Mouse (Mus musculus) midbrain, embryonic 11.5 days (tissue): ENCODE measurements at regions not wholly inside any gene's neighbourhood (a gene's known extent, or its start where the extent isn't known, plus 50 kb on each side); places are given as distances from the start of the nearest gene placed in this dataset.
"Not testable (repeated sequence)": the region's sequence is repeated elsewhere in the genome, so short reads cannot be mapped to it uniquely, and the experiment has no call there.

Experiments
- ATAC-seq: fragments of 200-750 bp; cut with Nextera tagmentation; 2 replicates; pipeline ENCODE4 v1.8.0; 2017; ENCODE audit warnings: moderate TSS enrichment, moderate library complexity; ENCODE audit not compliant: low FRiP score
- DNase-seq: peaks from one replicate; pipeline ENCODE4 v3.0.0; 2015; ENCODE audit warnings: low spot score; ENCODE audit errors: missing footprints
- H3K27ac ChIP-seq: fragments of 300-500 bp; sonication (generic); 2 replicates; pipeline ENCODE4 v1.5.1; 2014; ENCODE audit warnings: low read depth, low read length
- H3K27me3 ChIP-seq: fragments of 300-500 bp; sonication (generic); 2 replicates; pipeline ENCODE4 v1.6.1; 2014; ENCODE audit warnings: mild to moderate bottlenecking, low read length, moderate library complexity, mixed read lengths; ENCODE audit not compliant: control insufficient read depth, insufficient read depth
- H3K36me3 ChIP-seq: fragments of 300-500 bp; sonication (generic); 2 replicates; pipeline ENCODE4 v1.6.1; 2014; ENCODE audit warnings: mild to moderate bottlenecking, low read length, moderate library complexity, mixed read lengths; ENCODE audit not compliant: control insufficient read depth, insufficient read depth
- H3K4me1 ChIP-seq: fragments of 300-500 bp; sonication (generic); 2 replicates; pipeline ENCODE4 v1.6.1; 2014; ENCODE audit warnings: low read length; ENCODE audit not compliant: control insufficient read depth, insufficient read depth
- H3K4me2 ChIP-seq: fragments of 300-500 bp; sonication (generic); 2 replicates; pipeline ENCODE4 v1.6.1; 2014; ENCODE audit warnings: mild to moderate bottlenecking, moderate library complexity
- H3K4me3 ChIP-seq: fragments of 300-500 bp; sonication (generic); 2 replicates; pipeline ENCODE4 v1.5.1; 2014; ENCODE audit warnings: low read depth, low read length
- H3K9ac ChIP-seq: fragments of 300-500 bp; sonication (generic); 2 replicates; pipeline ENCODE4 v1.6.1; 2014; ENCODE audit warnings: low read length
- H3K9me3 ChIP-seq: fragments of 300-500 bp; sonication (generic); 2 replicates; pipeline ENCODE4 v1.6.1; 2016; ENCODE audit warnings: low read length; ENCODE audit not compliant: control insufficient read depth
- WGBS: fragments of 180-500 bp; shearing (Covaris S2); extraction: QIAGEN DNeasy Blood & Tissue Kit; methylation state at CpG from one replicate; pipeline ENCODE4 v1.1.7; 2014; 5-methylcytosine and 5-hydroxymethylcytosine counted together

DNA sequence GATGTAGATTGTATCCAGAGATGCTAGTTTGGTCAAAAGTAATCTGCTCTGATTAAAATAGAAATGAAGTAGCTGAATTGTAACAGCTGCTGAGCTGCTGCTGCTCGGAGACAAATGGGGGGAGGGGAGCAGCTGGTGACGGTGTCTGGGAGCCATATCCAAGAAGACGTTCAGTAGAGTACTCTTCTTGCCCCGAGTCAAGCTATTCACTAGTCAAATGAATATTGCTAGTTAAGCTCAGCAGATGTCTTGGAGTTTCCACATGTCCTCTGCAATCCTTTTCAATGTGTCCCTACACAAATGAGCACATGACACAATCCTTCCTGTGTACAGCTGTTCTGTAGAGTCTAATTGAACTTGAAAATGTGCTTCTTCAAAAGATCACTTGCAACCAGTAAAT, 71.7 kb downstream of the Tex35 start:
- WGBS, result 48% methylated on average over 4 of the region's 4 CpGs
- H3K27ac ChIP-seq, result 0 out of 2 replicates have a peak overlapping the region, but pooled peaks have one; percentile 26
- no peak for ATAC-seq
- DNase-seq, result peak; percentile 86
- H3K4me3 ChIP-seq, result no peak overlapping the region
- no peaks in the 10 kb centered on the region for H3K9me3 ChIP-seq
- no peak overlapping the region for H3K9ac ChIP-seq
- no peaks in the 10 kb centered on the region for H3K27me3 ChIP-seq
- peaks cover 22% of the 10 kb centered on the region for H3K4me1 ChIP-seq
- H3K4me2 ChIP-seq, result no peak overlapping the region
- H3K36me3 ChIP-seq, result no peaks in the 10 kb centered on the region

DNA sequence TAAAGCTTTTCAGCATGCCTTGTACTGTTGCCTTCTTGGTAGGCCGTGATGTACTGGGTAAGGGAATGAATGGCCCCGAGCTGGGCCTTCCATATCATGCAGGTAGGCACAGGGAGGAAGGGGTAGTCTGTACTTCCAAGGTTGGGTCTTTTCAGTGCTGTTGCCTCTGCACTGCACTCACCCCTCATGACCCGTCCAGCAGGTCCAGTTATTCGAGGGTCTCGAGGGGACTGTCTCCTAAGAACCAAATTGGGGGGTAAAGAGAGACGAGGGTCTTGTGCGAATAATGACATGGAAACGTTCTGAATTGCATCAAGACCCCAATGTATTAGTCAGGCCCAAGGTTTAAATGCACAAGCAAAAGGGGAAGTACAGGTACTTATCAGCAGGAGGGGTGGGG, 73.3 kb downstream of the Tex35 start:
- DNase-seq, H3K9me3 ChIP-seq, H3K9ac ChIP-seq, H3K27ac ChIP-seq, H3K4me2 ChIP-seq, H3K36me3 ChIP-seq, H3K27me3 ChIP-seq, H3K4me3 ChIP-seq, ATAC-seq: not testable (repeated sequence)
- H3K4me1 ChIP-seq, result peaks cover 22% of the 10 kb centered on the region
- 94% methylated on average over 8 of the region's 8 CpGs for WGBS

DNA sequence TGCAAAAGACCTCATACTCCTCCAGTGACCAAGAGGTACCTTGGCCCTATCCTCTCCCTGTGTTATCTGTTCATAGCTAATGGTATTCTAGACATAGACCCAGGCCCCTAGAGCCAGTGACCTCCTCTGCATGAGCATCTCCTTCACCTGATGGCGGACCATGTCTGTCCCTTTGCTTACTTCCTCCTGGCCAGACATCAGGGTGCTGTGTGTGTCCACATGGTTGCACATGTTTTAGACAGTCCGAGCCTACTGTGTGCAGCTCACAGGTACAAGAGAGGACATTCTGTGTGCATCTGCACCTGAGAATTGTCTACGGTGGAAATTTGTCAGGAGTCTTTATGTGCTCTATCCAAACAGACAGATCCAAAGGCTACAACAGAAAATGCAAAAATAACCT, 79.8 kb downstream of the Tex35 start:
- H3K4me2 ChIP-seq, result no peak overlapping the region
- H3K4me3 ChIP-seq, result no peak overlapping the region
- DNase-seq (no peak), ATAC-seq (no peak)
- no peaks in the 10 kb centered on the region for H3K36me3 ChIP-seq
- no peak overlapping the region for H3K9ac ChIP-seq
- H3K27ac ChIP-seq, result no peak overlapping the region
- 93% methylated on average over 3 of the region's 3 CpGs for WGBS
- H3K4me1 ChIP-seq, result 0 out of 2 replicates have a peak, but pooled peaks cover 2% of the 10 kb centered on the region
- H3K9me3 ChIP-seq, result no peaks in the 10 kb centered on the region
- H3K27me3 ChIP-seq, result no peaks in the 10 kb centered on the region

DNA sequence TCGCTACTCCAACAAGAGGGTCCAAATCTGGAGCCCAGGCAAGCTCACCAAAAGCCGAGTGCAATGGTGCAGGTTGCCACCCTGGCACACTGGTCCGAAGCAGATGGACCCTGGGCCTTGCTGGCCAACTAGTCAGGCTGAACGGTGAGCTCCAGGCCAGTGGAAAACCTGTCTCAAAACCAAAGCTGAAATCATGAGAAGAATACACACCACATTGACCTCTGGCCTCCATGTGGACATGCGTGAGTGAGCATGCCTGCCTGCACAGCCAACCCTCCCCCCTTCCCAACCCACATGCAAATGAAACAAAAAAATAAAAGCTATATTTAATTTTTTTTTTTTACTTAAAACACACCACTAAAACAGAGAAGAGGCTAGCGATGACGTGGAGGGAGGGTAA, 80.8 kb downstream of the Tex35 start:
- H3K4me3 ChIP-seq, result no peak overlapping the region
- H3K4me1 ChIP-seq, result 0 out of 2 replicates have a peak, but pooled peaks cover 2% of the 10 kb centered on the region
- H3K27me3 ChIP-seq, result no peaks in the 10 kb centered on the region
- H3K27ac ChIP-seq, result no peak overlapping the region
- H3K9me3 ChIP-seq, result no peaks in the 10 kb centered on the region
- H3K36me3 ChIP-seq, result no peaks in the 10 kb centered on the region
- WGBS, result 75% methylated on average over 7 of the region's 7 CpGs
- H3K4me2 ChIP-seq, result no peak overlapping the region
- ATAC-seq (no peak), DNase-seq (no peak)
- H3K9ac ChIP-seq, result no peak overlapping the region

DNA sequence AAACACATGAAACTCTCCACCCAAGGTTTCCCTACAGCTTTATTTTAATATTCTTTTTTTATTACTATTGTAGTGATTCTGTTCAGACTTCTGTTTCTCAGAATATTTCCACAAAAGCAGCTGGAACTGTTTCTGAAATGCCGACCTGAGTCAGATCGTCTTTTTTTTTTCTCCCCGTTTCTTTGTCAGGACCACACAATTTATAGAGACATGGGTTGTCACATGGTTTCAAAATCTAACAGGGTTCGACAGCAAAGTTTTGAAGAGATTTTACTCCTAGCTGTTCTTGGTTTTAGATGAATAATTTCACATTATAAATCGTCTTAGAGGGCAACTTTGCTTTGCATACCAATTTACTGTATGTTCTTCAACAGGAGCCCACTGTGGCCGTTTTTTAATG, 84.0 kb upstream of the Ralgps2 start:
- Histone ChIP-seq H3K27me3 (no peaks in the 10 kb centered on the region), H3K9ac (no peak overlapping the region), H3K4me3 (no peak overlapping the region), H3K27ac (no peak overlapping the region), H3K36me3 (no peaks in the 10 kb centered on the region), H3K4me1 (0 out of 2 replicates have a peak, but pooled peaks cover 2% of the 10 kb centered on the region), H3K4me2 (no peak overlapping the region), H3K9me3 (no peaks in the 10 kb centered on the region)
- 86% methylated on average over 6 of the region's 6 CpGs for WGBS
- no peak for DNase-seq
- no peak for ATAC-seq

DNA sequence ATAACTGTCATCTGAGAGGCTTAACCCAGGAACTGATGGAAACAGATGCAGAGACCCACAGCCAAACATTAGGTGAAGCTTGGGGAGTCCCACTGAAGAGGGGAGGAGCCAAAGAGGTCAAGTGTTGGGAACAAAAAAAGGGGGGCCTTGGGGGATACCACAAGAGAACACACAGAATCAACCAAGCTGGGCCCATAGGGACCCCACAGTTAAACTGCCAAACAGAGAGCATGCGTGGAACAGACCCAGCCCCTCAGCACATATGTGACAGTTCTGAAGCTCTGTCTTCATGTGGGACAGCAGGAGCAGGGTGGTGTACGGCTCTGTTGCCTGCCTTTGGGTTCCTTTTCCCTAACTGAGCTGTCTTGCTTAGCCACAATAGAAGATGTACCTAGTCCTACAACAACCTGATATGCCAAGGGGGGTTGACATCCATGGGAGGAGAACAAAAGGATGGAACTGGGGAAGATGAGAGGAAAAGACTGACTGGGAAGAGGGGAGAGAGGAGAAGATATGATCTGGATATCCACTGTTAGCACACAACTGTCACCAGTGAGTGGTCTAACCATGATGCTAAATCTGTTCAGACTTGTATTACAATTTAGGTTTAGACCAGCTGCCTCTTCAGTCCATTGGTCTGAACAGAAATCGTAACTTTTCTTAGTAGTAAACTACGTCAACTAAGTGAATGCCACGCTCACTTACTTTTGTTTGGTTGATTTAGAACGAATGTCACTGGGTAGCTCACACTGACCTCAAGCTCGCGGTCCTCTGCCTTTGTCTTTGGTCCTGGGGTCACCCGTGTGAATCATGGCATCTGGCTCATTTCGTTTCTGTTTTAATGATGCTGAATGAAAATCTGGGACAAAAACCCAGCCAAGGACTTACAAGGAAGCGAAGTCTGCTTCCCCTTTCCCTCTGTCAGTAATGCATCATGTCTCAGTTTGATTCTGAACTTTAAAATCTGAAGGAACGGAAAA, 83.3 kb upstream of the Ralgps2 start:
- H3K9ac ChIP-seq, result no peak overlapping the region
- no peaks in the 10 kb centered on the region for H3K36me3 ChIP-seq
- H3K9me3 ChIP-seq, result no peaks in the 10 kb centered on the region
- DNase-seq (no peak), ATAC-seq (no peak)
- H3K4me3 ChIP-seq, result no peak overlapping the region
- 71% methylated on average over 12 of the region's 12 CpGs for WGBS
- 0 out of 2 replicates have a peak, but pooled peaks cover 2% of the 10 kb centered on the region for H3K4me1 ChIP-seq
- H3K27ac ChIP-seq, result no peak overlapping the region
- H3K27me3 ChIP-seq, result no peaks in the 10 kb centered on the region
- no peak overlapping the region for H3K4me2 ChIP-seq

DNA sequence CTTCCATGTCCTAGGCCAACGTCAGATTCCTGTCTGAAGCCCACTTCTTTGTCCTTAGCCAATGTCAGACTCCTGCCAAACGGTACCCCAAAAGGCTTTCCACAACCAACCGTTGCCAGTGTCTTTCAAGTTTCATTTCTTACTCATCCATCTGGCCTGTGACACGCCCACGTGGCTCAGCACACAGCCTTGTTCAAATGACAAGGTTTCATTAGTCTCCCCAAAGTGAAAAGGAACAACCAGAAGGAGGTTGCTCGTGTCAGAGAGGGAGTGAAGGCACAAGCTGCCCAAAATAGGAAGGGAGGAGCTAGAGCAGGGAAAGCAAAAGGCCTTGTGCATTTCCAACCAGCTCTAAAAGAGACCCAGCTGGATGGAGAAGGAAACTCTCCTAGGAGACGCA, 80.5 kb upstream of the Ralgps2 start:
- Histone ChIP-seq H3K4me2 (no peak overlapping the region), H3K9me3 (no peaks in the 10 kb centered on the region), H3K36me3 (no peaks in the 10 kb centered on the region), H3K9ac (no peak overlapping the region), H3K4me3 (no peak overlapping the region), H3K27ac (no peak overlapping the region), H3K27me3 (no peaks in the 10 kb centered on the region), H3K4me1 (0 out of 2 replicates have a peak, but pooled peaks cover 5% of the 10 kb centered on the region)
- no peak for ATAC-seq
- no peak for DNase-seq
- 74% methylated on average over 7 of the region's 7 CpGs for WGBS

DNA sequence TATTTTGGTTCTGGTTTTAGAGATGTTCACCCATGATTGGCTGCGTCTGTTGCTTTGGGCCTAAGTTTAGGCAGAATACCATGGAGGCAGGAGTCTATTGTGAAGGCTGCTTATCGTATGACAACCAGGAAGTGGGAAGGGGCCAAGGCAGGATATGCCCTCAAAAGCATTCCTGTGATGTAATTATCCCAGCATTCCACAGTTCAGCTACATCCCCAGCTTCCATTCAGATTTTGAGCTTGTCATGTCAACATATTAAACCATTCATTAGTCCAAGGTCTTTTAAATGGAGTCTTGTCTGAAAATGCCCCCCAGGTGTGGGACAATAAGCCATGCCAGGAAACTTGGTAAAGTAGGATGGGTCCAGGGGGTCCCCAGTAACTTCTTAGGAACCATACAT, 79.3 kb upstream of the Ralgps2 start:
- 96% methylated on average over 2 of the region's 2 CpGs for WGBS

DNA sequence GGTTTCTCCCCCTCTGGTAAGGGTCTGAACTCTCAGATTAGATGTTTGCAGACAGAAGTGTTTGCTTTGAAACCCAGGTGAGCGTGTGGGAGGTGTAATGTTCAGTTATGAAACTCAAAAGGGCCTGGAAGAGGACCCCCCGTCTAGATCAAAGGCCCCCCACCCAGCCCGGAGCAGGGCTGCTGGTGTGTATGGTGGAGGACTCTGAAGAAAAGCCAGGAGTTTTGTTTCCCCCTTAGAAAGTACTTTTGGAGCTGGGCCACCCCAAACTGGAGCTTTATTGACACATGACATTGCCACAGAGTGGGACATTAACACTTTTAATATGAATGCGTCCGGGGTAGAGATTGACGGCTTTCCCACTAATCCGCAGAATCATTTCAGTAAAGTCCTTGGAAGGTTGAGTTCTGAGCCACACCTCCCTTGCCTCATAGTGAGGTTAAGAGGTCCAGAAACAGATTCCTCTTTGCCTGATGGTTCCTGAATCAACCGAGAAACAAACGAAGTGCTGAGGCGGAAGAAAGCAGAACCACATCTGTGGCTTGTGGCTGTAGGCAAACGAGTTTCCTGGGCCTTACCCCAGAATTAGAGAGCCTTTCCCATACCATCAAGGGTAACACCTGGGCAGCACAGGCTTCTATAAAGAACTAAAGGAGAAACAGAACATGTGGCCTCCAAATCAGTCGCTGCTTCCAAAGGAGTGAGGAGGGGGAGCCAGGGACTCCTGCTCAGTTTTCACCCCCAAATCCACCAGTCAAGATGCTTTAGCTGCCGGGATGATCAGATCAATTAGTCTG, 78.0 kb upstream of the Ralgps2 start:
- no peaks in the 10 kb centered on the region for H3K36me3 ChIP-seq
- ATAC-seq (no peak), DNase-seq (no peak)
- no peak overlapping the region for H3K9ac ChIP-seq
- H3K9me3 ChIP-seq, result no peaks in the 10 kb centered on the region
- 0 out of 2 replicates have a peak, but pooled peaks cover 2% of the 10 kb centered on the region for H3K4me1 ChIP-seq
- no peak overlapping the region for H3K27ac ChIP-seq
- H3K4me2 ChIP-seq, result no peak overlapping the region
- no peaks in the 10 kb centered on the region for H3K27me3 ChIP-seq
- H3K4me3 ChIP-seq, result no peak overlapping the region
- WGBS, result 71% methylated on average over 13 of the region's 13 CpGs

More for the DNA sequence above, 79.3 kb upstream of the Ralgps2 start:
- Histone ChIP-seq H3K4me1 (0 out of 2 replicates have a peak, but pooled peaks cover 2% of the 10 kb centered on the region), H3K4me3 (no peak overlapping the region), H3K27ac (no peak overlapping the region), H3K27me3 (no peaks in the 10 kb centered on the region), H3K9ac (no peak overlapping the region), H3K4me2 (no peak overlapping the region), H3K36me3 (no peaks in the 10 kb centered on the region), H3K9me3 (no peaks in the 10 kb centered on the region)
- ATAC-seq (no peak), DNase-seq (no peak)
